Mouse (Mus musculus) layer of hippocampus, adult 9-11 months (tissue): ENCODE data around the gene Ear10.
"Not testable (repeated sequence)": the region's sequence is repeated elsewhere in the genome, so short reads cannot be mapped to it uniquely, and the experiment has no call there.

Source experiments
- DNase-seq: peaks from one replicate; pipeline ENCODE4 v3.0.0; 2022

Gene Ear10

GRCm38 (mm10) chr14:43923459-43923858 is at the start of gene Ear10:
TSS of gene Ear10 (minus strand) at chr14:43923559.
- not testable (repeated sequence) for DNase-seq

GRCm38 (mm10) chr14:43956769-43957168 is 33.4 kb upstream of the Ear10 start, which contains the start of gene Ang5:
TSS of gene Ang5 (plus strand) at chr14:43957069.
- not testable (repeated sequence) for DNase-seq

- DNase-seq, result not testable (repeated sequence)
Measured at GRCm38 (mm10) chr14:43955074-43955473, 31.7 kb upstream of the Ear10 start.

- not testable (repeated sequence) for DNase-seq
Measured at GRCm38 (mm10) chr14:43953382-43953781, 30.0 kb upstream of the Ear10 start.

- not testable (repeated sequence) for DNase-seq
Measured at GRCm38 (mm10) chr14:43933399-43933798, 10.0 kb upstream of the Ear10 start.

GRCm38 (mm10) chr14:43932991-43933390 is 9.6 kb upstream of the Ear10 start:
- DNase-seq, result peak; percentile 6

GRCm38 (mm10) chr14:43925404-43925950 is 2.1 kb upstream of the Ear10 start:
- not testable (repeated sequence) for DNase-seq

GRCm38 (mm10) chr14:43924688-43925403 is 1.5 kb upstream of the Ear10 start, which contains the start of gene Gm8113:
TSS of gene Gm8113 (plus strand) at chr14:43925390.
- peak; percentile 25 for DNase-seq

GRCm38 (mm10) chr14:43918214-43918613 is 5.1 kb downstream of the Ear10 start:
- DNase-seq, result not testable (repeated sequence)

- not testable (repeated sequence) for DNase-seq
Measured at GRCm38 (mm10) chr14:43898577-43898976, 24.8 kb downstream of the Ear10 start.

GRCm38 (mm10) chr14:43895357-43895756 is 28.0 kb downstream of the Ear10 start:
- not testable (repeated sequence) for DNase-seq

GRCm38 (mm10) chr14:43891288-43891687 is 32.1 kb downstream of the Ear10 start:
- DNase-seq, result not testable (repeated sequence)

GRCm38 (mm10) chr14:43886235-43886634 is 37.1 kb downstream of the Ear10 start:
- not testable (repeated sequence) for DNase-seq

- DNase-seq, result not testable (repeated sequence)
Measured at GRCm38 (mm10) chr14:43879966-43880545, 43.3 kb downstream of the Ear10 start.

- not testable (repeated sequence) for DNase-seq
Measured at GRCm38 (mm10) chr14:43877789-43878188, 45.6 kb downstream of the Ear10 start.

GRCm38 (mm10) chr14:43875417-43875816 is 47.9 kb downstream of the Ear10 start, which contains the start of gene Ear1:
TSS of gene Ear1 (minus strand) at chr14:43875517.
- not testable (repeated sequence) for DNase-seq

- DNase-seq, result not testable (repeated sequence)
Measured at GRCm38 (mm10) chr14:43874862-43875261, 48.5 kb downstream of the Ear10 start.
